Mouse (Mus musculus): ENCODE results near the gene Wdr20.

DNA sequence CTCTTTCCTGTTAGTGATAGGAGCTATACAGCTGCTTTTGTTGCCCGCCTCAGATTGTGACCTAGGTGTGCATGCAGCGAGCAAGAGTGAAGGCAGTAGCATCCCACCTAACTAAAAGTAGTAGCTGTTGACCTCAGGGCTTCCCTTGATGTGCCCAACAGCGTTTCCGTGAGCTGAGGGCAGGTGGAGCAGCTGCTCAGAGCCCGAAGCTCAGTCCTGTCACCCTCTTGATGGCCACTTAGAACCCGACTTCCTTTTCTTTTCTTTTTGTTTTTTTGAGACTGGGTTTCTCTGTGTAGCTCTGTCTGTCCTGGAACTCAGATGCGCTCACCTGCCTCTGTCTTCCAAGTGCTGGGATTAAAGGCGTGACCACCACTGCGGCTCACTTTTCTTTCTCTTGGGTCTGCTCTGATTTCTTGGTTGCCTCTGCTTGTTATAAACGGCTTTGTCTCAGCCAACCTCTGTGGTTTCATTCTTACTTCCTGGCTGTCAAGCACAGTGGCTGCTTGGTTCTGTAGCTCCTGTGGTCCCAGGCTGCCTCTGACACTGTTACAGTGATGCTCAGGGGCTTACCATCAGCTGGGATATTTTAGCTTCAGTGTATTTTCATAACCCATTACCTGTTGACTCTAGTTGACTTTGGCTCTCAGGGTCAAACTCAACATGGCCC lies 13.2 kb downstream of the Wdr20 start:
- TF ChIP-seq CTCF (IDR thresholded peaks at IDR 0.05; ENCODE audit: borderline replicate concordance, control insufficient read depth, extremely low read depth, insufficient read depth, low read length, poor library complexity) (no peak), POLR2A (IDR thresholded peaks at IDR 0.05; ENCODE audit: control insufficient read depth, extremely low read depth, insufficient read depth, low read length, poor library complexity) (no peak)

Measured in thymus, adult 2 months (tissue).